Mouse (Mus musculus) splenic B cell, adult 2 months (primary cell): ENCODE data around the gene Dohh.

ENCODE experiments used
- DNase-seq: peaks from one replicate; pipeline ENCODE4 v3.0.0-alpha.2; 2011; ENCODE audit warnings: low read depth, low spot score
- H3K27me3 ChIP-seq: 2 replicates; pipeline ENCODE4 v1.6.1; 2012; ENCODE audit warnings: mild to moderate bottlenecking, low read length, moderate library complexity, mixed read lengths; ENCODE audit not compliant: control insufficient read depth, poor library complexity, insufficient read depth, severe bottlenecking
- H3K36me3 ChIP-seq: 2 replicates; pipeline ENCODE4 v1.6.1; 2012; ENCODE audit warnings: mild to moderate bottlenecking, low read length, moderate library complexity, mixed read lengths; ENCODE audit not compliant: control insufficient read depth, poor library complexity, insufficient read depth, severe bottlenecking

Gene Dohh

GRCm38 (mm10) chr10:81351678-81352291 lies 32.4 kb upstream of the Dohh start:
- no peaks in the 10 kb centered on the region; the same call in 1 of the 2 replicates for H3K36me3 ChIP-seq
- peak; percentile 59 for DNase-seq
- no peaks in the 10 kb centered on the region for H3K27me3 ChIP-seq

- no peak for DNase-seq
These were observed 29.3 kb upstream of the Dohh start for GRCm38 (mm10) chr10:81354738-81355477.

GRCm38 (mm10) chr10:81355533-81355932 lies 28.7 kb upstream of the Dohh start:
- Histone ChIP-seq H3K27me3 (no peaks in the 10 kb centered on the region), H3K36me3 (no peaks in the 10 kb centered on the region)
- no peak for DNase-seq

More at GRCm38 (mm10) chr10:81354738-81355477, 29.3 kb upstream of the Dohh start:
- H3K36me3 ChIP-seq: no peaks in the 10 kb centered on the region
- H3K27me3 ChIP-seq: no peaks in the 10 kb centered on the region

- H3K36me3 ChIP-seq: no peaks in the 10 kb centered on the region
- DNase-seq: peak; percentile 80
- no peaks in the 10 kb centered on the region for H3K27me3 ChIP-seq
These were observed 27.8 kb upstream of the Dohh start for GRCm38 (mm10) chr10:81356352-81356990.

GRCm38 (mm10) chr10:81356991-81357844 lies 27.0 kb upstream of the Dohh start, which contains the start of gene Mfsd12:
Gene Mfsd12, plus strand, starts transcription at chr10:81357491.
- no peaks in the 10 kb centered on the region for H3K27me3 ChIP-seq
- no peaks in the 10 kb centered on the region for H3K36me3 ChIP-seq
- DNase-seq: peak; percentile 91

GRCm38 (mm10) chr10:81358209-81358608 lies 26.0 kb upstream of the Dohh start:
- Histone ChIP-seq H3K36me3 (no peaks in the 10 kb centered on the region), H3K27me3 (no peaks in the 10 kb centered on the region)
- DNase-seq: no peak

GRCm38 (mm10) chr10:81358841-81359240 lies 25.4 kb upstream of the Dohh start:
- Histone ChIP-seq H3K27me3 (no peaks in the 10 kb centered on the region), H3K36me3 (no peaks in the 10 kb centered on the region)
- DNase-seq: peak; percentile 35

- Histone ChIP-seq H3K36me3 (no peaks in the 10 kb centered on the region), H3K27me3 (no peaks in the 10 kb centered on the region)
- DNase-seq: no peak
These were observed 23.5 kb upstream of the Dohh start for GRCm38 (mm10) chr10:81360721-81361120.

- Histone ChIP-seq H3K27me3 (no peaks in the 10 kb centered on the region), H3K36me3 (peaks cover 5% of the 10 kb centered on the region)
- no peak for DNase-seq
These were observed 21.8 kb upstream of the Dohh start for GRCm38 (mm10) chr10:81362336-81362949.

- Histone ChIP-seq H3K27me3 (no peaks in the 10 kb centered on the region), H3K36me3 (peaks cover 7% of the 10 kb centered on the region)
- no peak for DNase-seq
These were observed 20.5 kb upstream of the Dohh start for GRCm38 (mm10) chr10:81363436-81364346.

GRCm38 (mm10) chr10:81364666-81365065 lies 19.6 kb upstream of the Dohh start:
- no peaks in the 10 kb centered on the region for H3K27me3 ChIP-seq
- no peak for DNase-seq
- H3K36me3 ChIP-seq: peaks cover 7% of the 10 kb centered on the region

GRCm38 (mm10) chr10:81365073-81365472 lies 19.2 kb upstream of the Dohh start:
- no peak for DNase-seq
- peaks cover 7% of the 10 kb centered on the region for H3K36me3 ChIP-seq
- H3K27me3 ChIP-seq: no peaks in the 10 kb centered on the region

GRCm38 (mm10) chr10:81365672-81366476 lies 18.4 kb upstream of the Dohh start, which contains the start of gene 4930404N11Rik:
Gene 4930404N11Rik, minus strand, starts transcription at chr10:81365816.
- no peak for DNase-seq
- Histone ChIP-seq H3K27me3 (no peaks in the 10 kb centered on the region), H3K36me3 (peaks cover 7% of the 10 kb centered on the region)
